Mouse (Mus musculus) thymus, postnatal 14 days (tissue): Measurements from ENCODE around the gene Olfr372.

ENCODE experiments used
- DNase-seq: peaks from one replicate; pipeline ENCODE4 v3.0.0; 2021

Olfr372 gene

DNA sequence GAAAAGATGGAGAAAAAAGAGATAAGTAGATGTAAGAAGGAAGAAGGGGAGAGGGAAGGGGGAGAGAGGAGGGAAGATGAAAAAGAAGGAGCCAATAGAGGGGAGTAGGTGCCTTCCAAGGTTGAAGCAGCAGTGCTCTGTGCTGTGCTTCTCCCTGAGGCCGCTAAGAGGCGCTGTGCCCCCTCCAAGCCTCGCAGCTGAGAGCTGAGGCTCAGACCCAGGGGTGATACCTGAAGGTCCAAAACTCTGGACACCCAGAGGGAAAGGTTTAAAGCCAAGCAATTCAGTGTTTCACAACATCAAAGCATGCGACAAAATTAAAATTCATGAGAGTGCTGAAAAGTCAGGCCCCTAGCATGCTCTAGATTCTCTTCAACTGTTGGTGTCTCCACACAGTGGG lies 64.1 kb downstream of the Olfr372 start:
- no peak for DNase-seq

- DNase-seq: no peak
Observed at GRCm38 (mm10) chr8:72106740-72107139, 65.7 kb downstream of the Olfr372 start, which contains the start of gene Olfr374. Gene Olfr374, plus strand, starts transcription at chr8:72107040.
